ENCODE assay signal across 12 mouse cellular contexts in genomic region chr5:133940841-133941240, GRCm38 (mm10).
DNase-seq lines count a peak whose midpoint lies in the region; ATAC-seq lines count a peak whose summit lies in the region.
"Had no signal": no experiment of that assay in that cellular context is flagged by ENCODE, and none has a peak within 500 bp of the region (broad histone marks: within the 10 kb centered on the region; RNA-seq: fewer than 3 reads in every experiment).

No protein-coding gene starts in this region.

- H3K9ac ChIP-seq in forebrain, embryonic 16.5 days (replicated peaks; ENCODE audit: low read depth, low read length), result no peak overlapping the region
- H3K9ac ChIP-seq: kidney, embryonic 15.5 days; liver, embryonic 14.5 days; midbrain, embryonic 12.5 days had no signal

- peaks cover 27% of the 10 kb centered on the region for H3K4me1 ChIP-seq in forebrain, embryonic 16.5 days (replicated peaks; ENCODE audit: control insufficient read depth, insufficient read depth, low read length)
- H3K4me1 ChIP-seq: kidney, embryonic 15.5 days had no signal

- no peaks in the 10 kb centered on the region for H3K9me3 ChIP-seq in forebrain, embryonic 16.5 days (ENCODE audit: control insufficient read depth, low read length)
- H3K9me3 ChIP-seq: kidney, embryonic 15.5 days; midbrain, embryonic 12.5 days had no signal

- no peak overlapping the region for H3K4me3 ChIP-seq in forebrain, embryonic 16.5 days (replicated peaks; ENCODE audit: low read length)
- H3K4me3 ChIP-seq: kidney, embryonic 15.5 days; midbrain, embryonic 12.5 days had no signal

- 52% methylated on average over 3 of the region's 3 CpGs for WGBS in forebrain, embryonic 16.5 days

- H3K4me2 ChIP-seq in forebrain, embryonic 16.5 days (ENCODE audit: low read length), result no peak overlapping the region
- H3K4me2 ChIP-seq: kidney, embryonic 15.5 days; midbrain, embryonic 12.5 days had no signal

- peak; percentile 4 for DNase-seq in heart, adult 11 months
- no peak for DNase-seq in heart, adult 9 months (ENCODE audit: low spot score in 2 of 2)
- peak; percentile 95 for DNase-seq in cerebellum, adult 11-12 months
- peak; percentile 40 for DNase-seq in right cerebral cortex, postnatal 14 days
- DNase-seq in spleen, adult 18-20 months, result no peak
- DNase-seq in heart, adult 18-20 months, result no peak
- DNase-seq: lung, postnatal 14 days had no signal

- H3K36me3 ChIP-seq in forebrain, embryonic 16.5 days (ENCODE audit: control insufficient read depth, insufficient read depth), result no peaks in the 10 kb centered on the region
- H3K36me3 ChIP-seq: kidney, embryonic 15.5 days; midbrain, embryonic 12.5 days had no signal

- H3K27me3 ChIP-seq in forebrain, embryonic 16.5 days (replicated peaks; ENCODE audit: control insufficient read depth, insufficient read depth, low read length), result no peaks in the 10 kb centered on the region
- H3K27me3 ChIP-seq: kidney, embryonic 15.5 days; midbrain, embryonic 12.5 days had no signal

- peak overlapping the region; percentile 75 for H3K27ac ChIP-seq in forebrain, embryonic 16.5 days (ENCODE audit: low read length)
- H3K27ac ChIP-seq: kidney, embryonic 15.5 days; liver, embryonic 14.5 days; midbrain, embryonic 12.5 days had no signal

- peak; percentile 76 for ATAC-seq in forebrain, embryonic 16.5 days
- ATAC-seq in CD4-positive, CD25-positive, alpha-beta regulatory T cell, adult 4 months, result no peak

Comparison
In these comparisons a context has a peak if more than half of its experiments do, and no peak if none do; other contexts are left out.
1. DNase-seq: peak in heart, adult 11 months (single experiment), cerebellum, adult 11-12 months (single experiment) and right cerebral cortex, postnatal 14 days (single experiment); none in heart, adult 9 months (0 of 2), spleen, adult 18-20 months (0 of 2) and heart, adult 18-20 months (0 of 2).